ENCODE assay signal across 8 mouse cellular contexts in the genomic region with DNA sequence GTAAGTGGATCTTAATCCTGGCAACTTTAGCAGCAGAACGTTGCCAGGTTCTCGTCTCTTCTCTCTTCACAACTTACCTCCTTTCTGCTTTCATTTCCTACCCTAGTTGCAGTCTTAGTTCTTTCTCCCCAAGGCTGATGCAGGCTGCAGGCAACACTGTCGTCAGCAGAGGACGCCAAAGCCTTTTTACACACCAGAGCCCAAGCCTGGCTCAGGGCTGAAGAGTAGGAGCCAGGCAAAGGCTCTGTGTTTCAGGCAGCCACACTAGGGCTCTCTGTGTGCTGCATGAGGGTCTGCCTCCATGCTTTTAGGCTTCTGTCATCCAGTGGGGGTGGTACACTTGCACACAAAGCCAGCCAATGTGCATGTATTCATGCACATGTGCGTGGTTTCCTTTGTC. TPM values are rescaled to one million over a fixed set of nuclear protein-coding genes. Genes with fewer than 3 reads are reported as not detected.
DNase-seq lines count a peak whose midpoint lies in the region; ATAC-seq and TF ChIP-seq lines count a peak whose summit lies in the region.

No protein-coding gene starts in this region.

- intact Hi-C loops in heart, postnatal 36 days (cut with DNase I), result loop anchor here (2.0 kb wide), 2 partner anchors 39 to 205 kb away; no protein-coding TSS in a partner anchor

- no peaks in the 10 kb centered on the region for H3K9me3 ChIP-seq in limb, embryonic 14.5 days (ENCODE audit: control insufficient read depth, low read length)

- no peak overlapping the region for H3K4me3 ChIP-seq in limb, embryonic 14.5 days (replicated peaks; ENCODE audit: low read length)

- TF ChIP-seq POLR2A in limb, embryonic 14.5 days (IDR thresholded peaks at IDR 0.05; ENCODE audit: borderline replicate concordance, extremely low read depth, insufficient read depth, insufficient read length), result no peak

- DNase-seq in gastrocnemius, adult 18-20 months (ENCODE audit: low spot score), result peak; percentile 44
- DNase-seq in gastrocnemius, adult 8-10 months (ENCODE audit: low spot score in 2 of 2), result no peak
- peak; percentile 73 for DNase-seq in A20 (ENCODE audit: low read depth, low spot score)
- DNase-seq in cerebellum, adult 8-10 months, result peak; percentile 58
- peak; percentile 28 to 31 for DNase-seq in heart, postnatal 36 days
- DNase-seq in limb, embryonic 14.5 days (ENCODE audit: low spot score), result peak; percentile 52
- DNase-seq in right cerebral cortex, adult 2 months (ENCODE audit: low spot score in 2 of 2), result peak; percentile 76 to 80
- no peak for DNase-seq in ovary, postnatal 14 days (ENCODE audit: low spot score)

- H3K36me3 ChIP-seq in limb, embryonic 14.5 days (ENCODE audit: control insufficient read depth, insufficient read depth, low read length), result no peaks in the 10 kb centered on the region

- no peak overlapping the region for H3K4me2 ChIP-seq in limb, embryonic 14.5 days (replicated peaks; ENCODE audit: low read depth, low read length, severe bottlenecking)

- peak; percentile 62; the same call in 1 of the 2 replicates for ATAC-seq in limb, embryonic 14.5 days (ENCODE audit: low FRiP score, low read depth)

- 0 out of 2 replicates have a peak, but pooled peaks cover 6% of the 10 kb centered on the region for H3K4me1 ChIP-seq in limb, embryonic 14.5 days (ENCODE audit: control insufficient read depth, insufficient read depth, low read length)

- H3K27ac ChIP-seq in limb, embryonic 14.5 days (replicated peaks; ENCODE audit: low read depth, low read length), result no peak overlapping the region

- no peaks in the 10 kb centered on the region for H3K27me3 ChIP-seq in limb, embryonic 14.5 days (ENCODE audit: control insufficient read depth, insufficient read depth, low read length)

- 19% methylated on average over 5 of the region's 5 CpGs for WGBS in limb, embryonic 14.5 days

- H3K9ac ChIP-seq in limb, embryonic 14.5 days (ENCODE audit: low read depth, low read length, severe bottlenecking), result no peak overlapping the region

RNA-seq across cellular contexts. Expression of gene Loxl1, which starts 17.3 kb away (rescaled TPM):
- total RNA-seq in gastrocnemius, adult 18-20 months (2021), result 10 to 100 TPM; 12.3 to 14.1 TPM
- total RNA-seq in gastrocnemius, adult 8-10 months (2022), result 10 to 100 TPM in 2 of 4 experiments, 1 to 10 TPM in 2; 5.9 to 10.7 (median 8.9) TPM
- 10 to 100 TPM; 29.6 TPM for total RNA-seq in heart, postnatal 36 days (2021)
- polyA plus RNA-seq in limb, embryonic 14.5 days (2012; rRNA removed), result 86.6 and 125 TPM in 2 replicates
- 80.7 and 88.4 TPM in 2 replicates for polyA plus RNA-seq in limb, embryonic 14.5 days (2014; fragmentation: Nextera tagmentation; extraction: Ambion mirVana)

RNA-seq across cellular contexts. Expression of gene Tbc1d21, which starts 40.0 kb away (rescaled TPM):
- total RNA-seq in gastrocnemius, adult 18-20 months (2021), result not detected
- total RNA-seq in gastrocnemius, adult 8-10 months (2022), result not detected
- not detected for total RNA-seq in heart, postnatal 36 days (2021)
- 0.05 TPM in 1 of 2 replicates, not detected in the other for polyA plus RNA-seq in limb, embryonic 14.5 days (2012; rRNA removed)
- polyA plus RNA-seq in limb, embryonic 14.5 days (2014; fragmentation: Nextera tagmentation; extraction: Ambion mirVana), result not detected in 2 replicates

Comparison
In these comparisons a context has a peak if more than half of its experiments do, and no peak if none do; other contexts are left out.
1. DNase-seq: peak in gastrocnemius, adult 18-20 months (single experiment), A20 (single experiment), cerebellum, adult 8-10 months (single experiment), heart, postnatal 36 days (2 of 2), limb, embryonic 14.5 days (single experiment) and right cerebral cortex, adult 2 months (2 of 2); none in gastrocnemius, adult 8-10 months (0 of 2) and ovary, postnatal 14 days (single experiment).